16 mouse cellular contexts compared by ENCODE assay signal in genomic region chr7:45516846-45517245, GRCm38 (mm10). TPM values are rescaled to one million over a fixed set of nuclear protein-coding genes. Genes with fewer than 3 reads are reported as not detected.
"Had no signal": no experiment of that assay in that cellular context is flagged by ENCODE, and none has a peak within 500 bp of the region (broad histone marks: within the 10 kb centered on the region; RNA-seq: fewer than 3 reads in every experiment).

No protein-coding gene starts in this region.

RNA-seq across cellular contexts. Expression of gene Plekha4, which starts 9.3 kb away (rescaled TPM):
- total RNA-seq: megakaryocyte, adult 5-6 weeks had no signal

RNA-seq across cellular contexts. Expression of gene Gm45808, which starts 30.2 kb away (rescaled TPM):
- total RNA-seq: left cerebral cortex, postnatal 10 days; megakaryocyte, adult 5-6 weeks; monocyte, adult 5-6 weeks; neutrophil, adult 5-6 weeks had no signal
- polyA plus RNA-seq: kidney, embryonic 15.5 days; limb, embryonic 11.5 days; limb, embryonic 14.5 days; liver, embryonic 13.5 days; lung, embryonic 16.5 days; macrophage; midbrain, embryonic 12.5 days; midbrain, embryonic 15.5 days; myocyte; neural tube, embryonic 13.5 days; stomach, embryonic 15.5 days; thymus, adult 2 months had no signal
